Mouse (Mus musculus) hindbrain, embryonic 14.5 days (tissue): ENCODE measurements around the gene Tbc1d2. TPM values are rescaled to one million over a fixed set of nuclear protein-coding genes. Genes with fewer than 3 reads are reported as not detected.
A peak's percentile ranks its signal among the peaks of the same experiment; 100 is the strongest.
"Not testable (repeated sequence)": the region's sequence is repeated elsewhere in the genome, so short reads cannot be mapped to it uniquely, and the experiment has no call there.

ENCODE experiments used
- ATAC-seq: fragments of 200-750 bp; cut with Nextera tagmentation; 2 replicates; pipeline ENCODE4 v1.8.0; 2017; ENCODE audit warnings: moderate number of reproducible peaks, mild to moderate bottlenecking, moderate TSS enrichment, moderate library complexity; ENCODE audit not compliant: low FRiP score
- DNase-seq: peaks from one replicate; pipeline ENCODE4 v3.0.0-alpha.2; 2015; ENCODE audit warnings: low spot score
- H3K27ac ChIP-seq: fragments of 300-500 bp; sonication (generic); 2 replicates; pipeline ENCODE4 v1.5.1; 2014; ENCODE audit warnings: mild to moderate bottlenecking, moderate library complexity
- H3K27me3 ChIP-seq: fragments of 300-500 bp; sonication (generic); 2 replicates; pipeline ENCODE4 v1.6.1; 2014; ENCODE audit warnings: mild to moderate bottlenecking, low read length, mixed read lengths; ENCODE audit not compliant: control insufficient read depth, insufficient read depth
- H3K36me3 ChIP-seq: fragments of 300-500 bp; sonication (generic); replicated peaks from 2 replicates; pipeline ENCODE4 v1.6.1; 2014; ENCODE audit not compliant: control insufficient read depth, insufficient read depth
- H3K4me1 ChIP-seq: fragments of 300-500 bp; sonication (generic); replicated peaks from 2 replicates; pipeline ENCODE4 v1.6.1; 2014; ENCODE audit warnings: antibody characterized with exemption, low read length, mixed read lengths; ENCODE audit not compliant: control insufficient read depth, insufficient read depth
- H3K4me2 ChIP-seq: fragments of 300-500 bp; sonication (generic); replicated peaks from 2 replicates; pipeline ENCODE4 v1.6.1; 2014; ENCODE audit warnings: mild to moderate bottlenecking, moderate library complexity
- H3K4me3 ChIP-seq: fragments of 300-500 bp; sonication (generic); replicated peaks from 2 replicates; pipeline ENCODE4 v1.5.1; 2014; ENCODE audit warnings: mild to moderate bottlenecking, low read length
- H3K9ac ChIP-seq: fragments of 300-500 bp; sonication (generic); 2 replicates; pipeline ENCODE4 v1.6.1; 2014
- H3K9me3 ChIP-seq: fragments of 300-500 bp; sonication (generic); 2 replicates; pipeline ENCODE4 v1.6.1; 2016; ENCODE audit warnings: low read length; ENCODE audit not compliant: control insufficient read depth
- WGBS: fragments of 180-500 bp; shearing (Covaris S2); extraction: QIAGEN DNeasy Blood & Tissue Kit; methylation state at CpG from one replicate; pipeline ENCODE4 v1.1.7; 2014; 5-methylcytosine and 5-hydroxymethylcytosine counted together
- polyA plus RNA-seq: library from polyadenylated mRNA; unstranded; fragments of >200 nt; fragmentation: Nextera tagmentation; extraction: Ambion mirVana; gene quantifications from 2 replicates; pipeline ENCODE4 v1.2.1, GENCODE M21; 2014

The Tbc1d2 gene
- polyA plus RNA-seq, 1 experiment from 2014 or later: 1.4 TPM

GRCm38 (mm10) chr4:46655298-46655697 is 5.3 kb upstream of the Tbc1d2 start:
- H3K27ac ChIP-seq: no peak overlapping the region
- no peaks in the 10 kb centered on the region for H3K9me3 ChIP-seq
- H3K9ac ChIP-seq: no peak overlapping the region
- peaks cover 17% of the 10 kb centered on the region for H3K27me3 ChIP-seq
- no peak overlapping the region for H3K4me3 ChIP-seq
- no peaks in the 10 kb centered on the region for H3K4me1 ChIP-seq
- H3K4me2 ChIP-seq: no peak overlapping the region
- WGBS: 52% methylated on average over 1 of the region's 1 CpGs
- ATAC-seq: no peak
- no peak for DNase-seq
- H3K36me3 ChIP-seq: no peaks in the 10 kb centered on the region

- no peak for DNase-seq
- no peaks in the 10 kb centered on the region for H3K36me3 ChIP-seq
- peak overlapping the region; percentile 88 for H3K4me2 ChIP-seq
- peak overlapping the region; percentile 58 for H3K4me3 ChIP-seq
- H3K9me3 ChIP-seq: no peaks in the 10 kb centered on the region
- H3K27me3 ChIP-seq: peaks cover 28% of the 10 kb centered on the region
- WGBS: 59% methylated on average over 4 of the region's 4 CpGs
- H3K4me1 ChIP-seq: no peaks in the 10 kb centered on the region; the same call in 1 of the 2 replicates
- H3K9ac ChIP-seq: peak overlapping the region; percentile 56
- ATAC-seq: no peak
- H3K27ac ChIP-seq: no peak overlapping the region
Observed at GRCm38 (mm10) chr4:46649161-46649560, 848 bp downstream of the Tbc1d2 start.

GRCm38 (mm10) chr4:46643676-46644112 is 6.3 kb downstream of the Tbc1d2 start:
- no peak overlapping the region for H3K4me2 ChIP-seq
- ATAC-seq (no peak), DNase-seq (no peak)
- H3K9me3 ChIP-seq: no peaks in the 10 kb centered on the region
- H3K27ac ChIP-seq: no peak overlapping the region
- peaks cover 3% of the 10 kb centered on the region for H3K27me3 ChIP-seq
- no peaks in the 10 kb centered on the region for H3K4me1 ChIP-seq
- no peak overlapping the region for H3K9ac ChIP-seq
- H3K36me3 ChIP-seq: no peaks in the 10 kb centered on the region
- WGBS: 90% methylated on average over 8 of the region's 8 CpGs
- H3K4me3 ChIP-seq: no peak overlapping the region

- Histone ChIP-seq H3K36me3 (no peaks in the 10 kb centered on the region), H3K4me1 (no peaks in the 10 kb centered on the region), H3K4me2 (no peak overlapping the region), H3K27ac (peak overlapping the region; percentile 27; the same call in 1 of the 2 replicates), H3K9me3 (no peaks in the 10 kb centered on the region), H3K27me3 (no peaks in the 10 kb centered on the region), H3K4me3 (no peak overlapping the region), H3K9ac (no peak overlapping the region)
- no peak for DNase-seq
- ATAC-seq: no peak
- WGBS: 73% methylated on average over 8 of the region's 8 CpGs
Observed at GRCm38 (mm10) chr4:46642924-46643675, 6.9 kb downstream of the Tbc1d2 start.

GRCm38 (mm10) chr4:46641283-46641682 is 8.7 kb downstream of the Tbc1d2 start:
- no peak for ATAC-seq

GRCm38 (mm10) chr4:46639866-46640265 is 10.1 kb downstream of the Tbc1d2 start:
- H3K9me3 ChIP-seq: no peaks in the 10 kb centered on the region
- no peak for ATAC-seq
- H3K36me3 ChIP-seq: no peaks in the 10 kb centered on the region
- H3K4me3 ChIP-seq: no peak overlapping the region
- no peak overlapping the region for H3K9ac ChIP-seq
- H3K27me3 ChIP-seq: no peaks in the 10 kb centered on the region
- 85% methylated on average over 8 of the region's 8 CpGs for WGBS
- no peak for DNase-seq
- H3K27ac ChIP-seq: no peak overlapping the region
- H3K4me1 ChIP-seq: no peaks in the 10 kb centered on the region
- H3K4me2 ChIP-seq: no peak overlapping the region

More at GRCm38 (mm10) chr4:46641283-46641682, 8.7 kb downstream of the Tbc1d2 start:
- Histone ChIP-seq H3K9me3 (no peaks in the 10 kb centered on the region), H3K27me3 (no peaks in the 10 kb centered on the region), H3K4me3 (no peak overlapping the region), H3K4me1 (no peaks in the 10 kb centered on the region), H3K4me2 (no peak overlapping the region), H3K9ac (no peak overlapping the region), H3K27ac (no peak overlapping the region), H3K36me3 (no peaks in the 10 kb centered on the region)
- no peak for DNase-seq
- 49% methylated on average over 4 of the region's 4 CpGs for WGBS

- not testable (repeated sequence) for H3K4me3 ChIP-seq, ATAC-seq, H3K9me3 ChIP-seq, H3K9ac ChIP-seq, H3K27me3 ChIP-seq, DNase-seq, H3K27ac ChIP-seq, H3K4me2 ChIP-seq, H3K4me1 ChIP-seq, H3K36me3 ChIP-seq
- 93% methylated on average over 10 of the region's 10 CpGs for WGBS
Observed at GRCm38 (mm10) chr4:46637250-46637649, 12.8 kb downstream of the Tbc1d2 start.

- no peaks in the 10 kb centered on the region for H3K36me3 ChIP-seq
- H3K9ac ChIP-seq: no peak overlapping the region
- no peak overlapping the region for H3K4me3 ChIP-seq
- no peaks in the 10 kb centered on the region for H3K27me3 ChIP-seq
- no peak for ATAC-seq
- no peak for DNase-seq
- H3K27ac ChIP-seq: no peak overlapping the region
- H3K4me2 ChIP-seq: no peak overlapping the region
- no peaks in the 10 kb centered on the region for H3K9me3 ChIP-seq
- H3K4me1 ChIP-seq: no peaks in the 10 kb centered on the region
- WGBS: 87% methylated on average over 16 of the region's 16 CpGs
Observed at GRCm38 (mm10) chr4:46635702-46636430, 14.1 kb downstream of the Tbc1d2 start.

- DNase-seq: no peak
- H3K36me3 ChIP-seq: no peaks in the 10 kb centered on the region
- no peak for ATAC-seq
- H3K27me3 ChIP-seq: no peaks in the 10 kb centered on the region
- H3K4me1 ChIP-seq: no peaks in the 10 kb centered on the region
- H3K9me3 ChIP-seq: no peaks in the 10 kb centered on the region
- no peak overlapping the region for H3K27ac ChIP-seq
- H3K4me3 ChIP-seq: no peak overlapping the region
- no peak overlapping the region for H3K4me2 ChIP-seq
- 63% methylated on average over 6 of the region's 6 CpGs for WGBS
- H3K9ac ChIP-seq: no peak overlapping the region
Observed at GRCm38 (mm10) chr4:46634881-46635280, 15.1 kb downstream of the Tbc1d2 start.
